Mouse (Mus musculus) C2C12 (cell line): ENCODE results near the gene Zfp467.

Experiments
- CEBPB ChIP-seq: IDR thresholded peaks from one replicate; pipeline ENCODE4 v1.6.1; 2011; ENCODE audit warnings: low read depth, mild to moderate bottlenecking, control low read depth, moderate library complexity
- CTCF ChIP-seq: IDR thresholded peaks from one replicate; pipeline ENCODE4 v1.5.1; 2011; ENCODE audit not compliant: control insufficient read depth, insufficient read depth, insufficient read length
- MAX ChIP-seq: IDR thresholded peaks from one replicate; pipeline ENCODE4 v1.6.1; 2011; ENCODE audit warnings: mild to moderate bottlenecking, control low read depth
- MYOD1 ChIP-seq: IDR thresholded peaks from one replicate; pipeline ENCODE4 v1.6.1; 2011; ENCODE audit warnings: low read depth; ENCODE audit not compliant: control insufficient read depth, insufficient read length

GRCm38 (mm10) chr6:48413081-48413480 is 32.5 kb downstream of the Zfp467 start:
- no peak for TF ChIP-seq CTCF
- no peak for TF ChIP-seq MAX
- TF ChIP-seq CEBPB, result no peak
- no peak for TF ChIP-seq MYOD1
